Mouse (Mus musculus): Measurements from ENCODE around the gene Arid5b. TPM values are rescaled to one million over a fixed set of nuclear protein-coding genes. Genes with fewer than 3 reads are reported as not detected.
A peak's percentile ranks its signal among the peaks of the same experiment; 100 is the strongest.

The Arid5b gene
- polyA plus RNA-seq, 1 experiment from 2014 or later, result 27.0 TPM

DNA sequence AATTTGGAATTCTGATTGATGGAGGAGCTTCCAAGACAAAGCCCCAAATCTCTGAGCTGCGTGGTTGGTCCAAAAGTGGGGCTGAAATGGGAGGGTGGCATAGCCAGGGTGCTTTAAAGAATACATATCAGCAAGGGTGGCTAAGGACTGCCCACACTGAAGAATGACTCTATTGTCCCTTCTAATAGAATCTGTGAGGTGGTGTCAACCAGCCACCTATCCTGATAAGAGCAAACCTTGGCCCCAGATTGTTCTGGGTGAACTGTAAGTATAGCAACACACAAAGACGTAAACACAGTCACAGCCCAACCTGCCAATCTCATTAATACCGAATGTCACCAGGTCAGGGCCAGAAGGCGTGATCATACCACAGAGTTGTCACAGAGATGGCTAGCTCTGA lies 111.4 kb downstream of the Arid5b start:
- H3K27ac ChIP-seq (ENCODE audit: low read length), result peak overlapping the region; percentile 12; the same call in 1 of the 2 replicates
- ATAC-seq, result 0 out of 2 replicates have a peak, but pooled peaks have one; percentile 26
- H3K4me1 ChIP-seq (ENCODE audit: control insufficient read depth, insufficient read depth, low read length), result peaks cover 24% of the 10 kb centered on the region
- no peaks in the 10 kb centered on the region for H3K36me3 ChIP-seq (ENCODE audit: control insufficient read depth, insufficient read depth, low read length)
- H3K4me2 ChIP-seq (ENCODE audit: low read depth, low read length), result no peak overlapping the region
- H3K9me3 ChIP-seq (ENCODE audit: control insufficient read depth, low read length), result no peaks in the 10 kb centered on the region
- no peak overlapping the region for H3K9ac ChIP-seq (ENCODE audit: low read depth, low read length)
- H3K27me3 ChIP-seq (replicated peaks; ENCODE audit: control insufficient read depth, insufficient read depth, low read length), result no peaks in the 10 kb centered on the region
- no peak overlapping the region for H3K4me3 ChIP-seq (ENCODE audit: low read length)
- 65% methylated on average over 4 of the region's 4 CpGs for WGBS

DNA sequence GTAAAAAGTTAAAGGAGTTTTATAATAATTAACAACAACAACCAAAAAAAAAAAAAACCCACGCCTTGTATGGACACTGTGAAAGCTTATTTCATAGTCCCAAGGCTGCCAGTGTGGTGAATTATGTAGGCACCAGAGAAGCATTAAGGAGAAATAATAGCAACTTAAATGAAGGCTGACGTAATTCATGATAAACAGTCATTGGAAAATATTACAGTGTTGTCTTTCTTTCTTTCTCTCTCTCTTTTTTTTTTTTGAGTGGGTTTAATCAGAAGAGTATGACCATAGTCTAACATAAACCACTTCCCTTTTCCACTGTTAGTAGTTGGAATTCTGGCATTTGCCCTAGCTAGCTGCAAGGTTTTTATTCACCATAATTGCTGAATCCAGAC lies 111.8 kb downstream of the Arid5b start:
- H3K27ac ChIP-seq (ENCODE audit: low read length), result peak overlapping the region; percentile 12; the same call in 1 of the 2 replicates
- H3K4me1 ChIP-seq (ENCODE audit: control insufficient read depth, insufficient read depth, low read length), result peaks cover 24% of the 10 kb centered on the region
- ATAC-seq, result no peak
- no peaks in the 10 kb centered on the region for H3K9me3 ChIP-seq (ENCODE audit: control insufficient read depth, low read length)
- H3K9ac ChIP-seq (ENCODE audit: low read depth, low read length), result no peak overlapping the region
- no peaks in the 10 kb centered on the region for H3K36me3 ChIP-seq (ENCODE audit: control insufficient read depth, insufficient read depth, low read length)
- no peak overlapping the region for H3K4me3 ChIP-seq (ENCODE audit: low read length)
- 60% methylated on average over 2 of the region's 2 CpGs for WGBS
- no peak overlapping the region for H3K4me2 ChIP-seq (ENCODE audit: low read depth, low read length)
- H3K27me3 ChIP-seq (replicated peaks; ENCODE audit: control insufficient read depth, insufficient read depth, low read length), result no peaks in the 10 kb centered on the region

DNA sequence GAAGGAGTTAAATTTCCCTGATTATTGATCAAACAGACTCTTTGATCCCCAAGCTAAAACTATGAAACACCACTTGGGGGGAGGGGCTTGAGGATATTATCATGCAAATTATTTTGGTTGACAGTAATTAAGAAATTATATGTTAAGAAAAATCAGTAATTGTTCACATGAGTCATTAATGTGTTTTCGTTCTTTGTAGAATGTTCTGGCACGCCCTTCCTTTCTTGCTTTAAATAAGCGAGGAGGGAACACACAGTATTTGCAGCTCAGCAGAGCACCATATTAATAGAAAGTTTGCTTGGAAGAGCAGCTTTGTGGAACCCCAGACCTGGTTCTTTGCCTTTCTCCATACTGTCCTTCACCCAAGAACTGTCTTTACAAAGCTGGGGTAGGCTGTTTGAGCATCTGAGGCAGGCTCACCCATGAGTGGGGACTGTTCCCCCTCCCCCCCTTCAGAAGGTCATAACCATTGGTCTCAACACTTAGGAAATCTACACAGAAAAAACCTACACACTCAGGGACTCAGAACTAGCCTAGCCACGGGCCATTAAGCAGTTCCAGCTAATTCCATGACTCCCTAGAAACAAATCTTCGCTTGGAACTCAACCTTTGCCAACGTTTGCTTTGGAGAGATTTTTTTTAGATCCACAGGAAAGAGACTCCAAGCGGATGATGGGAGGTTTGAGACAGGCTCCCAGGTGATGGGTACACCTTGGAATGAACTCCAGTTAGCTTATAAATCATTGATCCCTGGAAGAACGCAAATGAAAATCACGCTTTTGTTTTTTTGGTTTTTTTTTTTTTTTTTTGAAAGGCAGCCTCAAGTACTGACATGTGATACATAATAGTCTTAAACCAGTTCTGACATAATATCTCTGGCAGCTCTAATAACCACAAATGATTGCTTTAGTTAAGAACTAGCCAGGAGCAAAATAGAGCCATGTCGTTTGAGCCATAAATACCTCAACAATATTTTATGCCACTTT lies 112.5 kb downstream of the Arid5b start:
- H3K4me3 ChIP-seq (ENCODE audit: low read length), result no peak overlapping the region
- ATAC-seq, result no peak
- H3K4me2 ChIP-seq (ENCODE audit: low read depth, low read length), result no peak overlapping the region
- H3K9ac ChIP-seq (ENCODE audit: low read depth, low read length), result no peak overlapping the region
- 54% methylated on average over 10 of the region's 10 CpGs for WGBS
- H3K36me3 ChIP-seq (ENCODE audit: control insufficient read depth, insufficient read depth, low read length), result no peaks in the 10 kb centered on the region
- H3K9me3 ChIP-seq (ENCODE audit: control insufficient read depth, low read length), result no peaks in the 10 kb centered on the region
- H3K27me3 ChIP-seq (replicated peaks; ENCODE audit: control insufficient read depth, insufficient read depth, low read length), result no peaks in the 10 kb centered on the region
- peaks cover 24% of the 10 kb centered on the region for H3K4me1 ChIP-seq (ENCODE audit: control insufficient read depth, insufficient read depth, low read length)
- H3K27ac ChIP-seq (ENCODE audit: low read length), result peak overlapping the region; percentile 76

DNA sequence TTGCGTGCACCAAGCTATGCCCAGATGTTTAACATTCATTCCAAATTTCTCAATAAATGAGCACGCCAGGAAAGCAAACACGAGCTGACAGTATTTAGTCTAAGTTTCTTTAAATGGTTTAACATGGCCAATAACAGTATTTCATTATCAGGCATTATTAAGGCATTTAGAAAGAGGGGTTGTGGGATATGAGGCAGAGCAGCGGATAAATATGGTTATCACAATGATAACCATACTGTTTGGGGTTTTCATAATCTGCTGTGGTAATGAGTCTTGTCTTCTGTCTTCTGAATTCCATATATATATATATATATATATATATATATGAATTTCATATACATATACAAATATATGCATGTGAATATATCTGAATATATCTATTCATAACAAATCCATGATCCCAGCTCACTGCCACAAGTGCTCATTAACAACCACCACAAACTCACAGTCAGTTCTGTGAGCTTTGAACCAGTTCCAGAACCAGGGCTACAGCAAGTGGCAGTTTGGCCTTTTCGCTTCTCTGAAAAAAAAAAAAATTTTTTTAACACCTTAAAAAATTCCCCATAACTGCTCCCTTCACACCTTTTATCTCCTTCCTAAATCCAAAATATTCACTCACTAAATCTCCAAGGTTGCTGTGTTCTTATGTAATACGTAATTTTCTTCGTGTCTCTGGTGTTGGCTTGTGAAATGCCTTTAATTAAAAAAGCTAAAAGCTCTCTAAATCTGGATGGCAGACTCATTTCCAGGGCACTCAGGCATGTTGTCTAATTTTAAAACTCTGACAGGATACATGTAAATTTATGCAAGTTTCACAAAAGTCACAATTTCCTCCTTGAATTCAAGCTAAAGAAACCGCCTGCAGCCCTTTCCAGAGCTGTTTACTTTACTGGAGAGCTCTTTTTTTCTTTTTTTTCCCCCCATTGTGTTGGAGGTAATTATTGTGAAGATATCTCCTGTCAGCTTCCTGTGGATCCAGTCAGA lies 113.5 kb downstream of the Arid5b start:
- Histone ChIP-seq H3K9me3 (ENCODE audit: control insufficient read depth, low read length) (no peaks in the 10 kb centered on the region), H3K4me2 (ENCODE audit: low read depth, low read length) (no peak overlapping the region), H3K4me3 (ENCODE audit: low read length) (no peak overlapping the region), H3K4me1 (ENCODE audit: control insufficient read depth, insufficient read depth, low read length) (peaks cover 24% of the 10 kb centered on the region), H3K36me3 (ENCODE audit: control insufficient read depth, insufficient read depth, low read length) (no peaks in the 10 kb centered on the region), H3K27me3 (replicated peaks; ENCODE audit: control insufficient read depth, insufficient read depth, low read length) (no peaks in the 10 kb centered on the region), H3K27ac (ENCODE audit: low read length) (no peak overlapping the region), H3K9ac (ENCODE audit: low read depth, low read length) (no peak overlapping the region)
- ATAC-seq, result no peak
- WGBS, result 64% methylated on average over 8 of the region's 8 CpGs

DNA sequence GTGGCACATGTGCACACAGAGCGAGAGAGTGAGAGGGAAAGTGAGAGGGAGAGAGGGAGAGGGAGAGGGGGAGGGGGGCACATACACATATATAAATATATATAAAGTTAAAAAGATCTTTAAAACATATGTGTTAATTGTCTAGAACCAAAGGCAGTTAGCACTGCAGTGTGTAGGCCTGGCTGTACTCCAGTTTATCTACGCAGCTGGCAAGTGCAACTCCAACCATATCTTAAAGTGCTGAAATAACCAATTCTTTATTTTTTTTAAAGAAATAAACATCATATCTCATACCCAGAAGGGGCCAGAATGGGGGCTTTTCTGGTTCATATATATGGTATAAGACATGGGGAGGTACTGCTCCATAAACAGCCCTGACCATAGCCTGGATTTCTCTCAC lies 114.4 kb downstream of the Arid5b start:
- Histone ChIP-seq H3K4me1 (ENCODE audit: control insufficient read depth, insufficient read depth, low read length) (peaks cover 20% of the 10 kb centered on the region), H3K4me3 (ENCODE audit: low read length) (no peak overlapping the region), H3K27ac (ENCODE audit: low read length) (no peak overlapping the region), H3K9ac (ENCODE audit: low read depth, low read length) (no peak overlapping the region), H3K27me3 (replicated peaks; ENCODE audit: control insufficient read depth, insufficient read depth, low read length) (no peaks in the 10 kb centered on the region), H3K36me3 (ENCODE audit: control insufficient read depth, insufficient read depth, low read length) (no peaks in the 10 kb centered on the region), H3K4me2 (ENCODE audit: low read depth, low read length) (no peak overlapping the region), H3K9me3 (ENCODE audit: control insufficient read depth, low read length) (no peaks in the 10 kb centered on the region)
- no peak for ATAC-seq
- 76% methylated on average over 2 of the region's 2 CpGs for WGBS

DNA sequence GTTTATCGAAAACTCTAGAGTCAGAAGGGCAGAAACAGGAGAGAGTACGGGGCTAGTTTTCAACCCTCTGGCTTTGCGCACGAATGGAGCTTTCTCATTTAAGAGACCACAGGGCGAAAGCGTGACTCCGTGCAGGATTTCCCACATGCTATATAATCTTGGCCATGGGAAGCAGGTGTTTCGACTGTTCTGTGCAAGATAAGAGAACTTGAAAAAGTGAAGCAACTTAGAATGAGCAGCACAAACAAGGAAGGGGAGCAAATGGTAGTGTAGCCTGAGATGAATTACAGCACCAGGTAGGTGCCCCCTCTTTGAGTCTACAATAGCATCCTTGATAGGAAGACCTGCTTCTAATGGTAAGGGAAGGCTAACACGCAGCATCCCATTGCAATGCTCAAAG lies 118.8 kb downstream of the Arid5b start:
- H3K27ac ChIP-seq (ENCODE audit: low read length), result no peak overlapping the region
- ATAC-seq, result 0 out of 2 replicates have a peak, but pooled peaks have one; percentile 16
- H3K4me1 ChIP-seq (ENCODE audit: control insufficient read depth, insufficient read depth, low read length), result peaks cover 14% of the 10 kb centered on the region
- no peak overlapping the region for H3K9ac ChIP-seq (ENCODE audit: low read depth, low read length)
- 85% methylated on average over 9 of the region's 9 CpGs for WGBS
- H3K9me3 ChIP-seq (ENCODE audit: control insufficient read depth, low read length), result no peaks in the 10 kb centered on the region
- no peak overlapping the region for H3K4me3 ChIP-seq (ENCODE audit: low read length)
- no peaks in the 10 kb centered on the region for H3K27me3 ChIP-seq (replicated peaks; ENCODE audit: control insufficient read depth, insufficient read depth, low read length)
- no peak overlapping the region for H3K4me2 ChIP-seq (ENCODE audit: low read depth, low read length)
- H3K36me3 ChIP-seq (ENCODE audit: control insufficient read depth, insufficient read depth, low read length), result no peaks in the 10 kb centered on the region

DNA sequence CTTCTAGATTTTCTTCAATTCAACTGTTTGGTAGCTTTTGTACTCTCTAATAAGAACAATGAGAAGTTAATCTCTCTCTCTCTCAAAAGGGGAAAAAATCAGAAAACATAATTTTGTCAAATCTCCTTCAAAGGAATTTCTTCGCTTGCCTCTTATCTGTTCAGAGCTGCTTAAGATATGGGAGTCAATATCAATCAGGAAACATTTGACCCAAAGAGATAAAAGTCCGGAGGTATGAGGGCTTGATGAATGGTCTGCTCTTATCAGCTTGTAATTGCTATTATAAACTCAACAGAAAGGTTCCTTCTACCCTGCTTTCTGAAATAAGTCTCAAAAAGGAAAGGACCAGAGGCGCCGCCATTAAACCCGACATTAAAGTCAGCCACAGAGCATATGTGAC lies 120.0 kb downstream of the Arid5b start:
- Histone ChIP-seq H3K4me2 (ENCODE audit: low read depth, low read length) (peak overlapping the region; percentile 6; the same call in 1 of the 2 replicates), H3K9ac (ENCODE audit: low read depth, low read length) (no peak overlapping the region)
- peak; percentile 75 for ATAC-seq

DNA sequence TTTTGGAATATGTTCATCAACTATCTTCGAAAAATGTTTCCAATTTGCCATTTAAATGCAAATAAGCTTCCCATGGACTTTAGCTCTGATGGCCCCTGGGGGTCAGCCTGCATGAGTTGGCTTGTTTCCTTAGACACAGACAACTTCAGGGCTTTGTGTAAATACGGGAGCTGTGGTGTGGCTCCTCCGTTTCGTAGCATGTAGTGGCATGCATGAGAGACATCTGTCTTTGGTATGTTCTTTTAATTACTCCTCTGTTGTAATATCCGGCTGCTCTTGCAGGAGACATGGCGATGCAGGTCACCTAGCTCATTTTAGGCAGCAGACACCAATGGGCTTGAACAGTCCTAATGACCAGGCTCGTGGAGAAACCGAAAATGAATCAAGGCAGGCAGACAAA lies 121.0 kb downstream of the Arid5b start:
- no peak overlapping the region for H3K4me3 ChIP-seq (ENCODE audit: low read length)
- H3K4me2 ChIP-seq (ENCODE audit: low read depth, low read length), result no peak overlapping the region
- no peaks in the 10 kb centered on the region for H3K27me3 ChIP-seq (replicated peaks; ENCODE audit: control insufficient read depth, insufficient read depth, low read length)
- no peaks in the 10 kb centered on the region for H3K9me3 ChIP-seq (ENCODE audit: control insufficient read depth, low read length)
- no peak for ATAC-seq
- 70% methylated on average over 8 of the region's 8 CpGs for WGBS
- H3K36me3 ChIP-seq (ENCODE audit: control insufficient read depth, insufficient read depth, low read length), result no peaks in the 10 kb centered on the region
- H3K4me1 ChIP-seq (ENCODE audit: control insufficient read depth, insufficient read depth, low read length), result peaks cover 14% of the 10 kb centered on the region
- 0 out of 2 replicates have a peak overlapping the region, but pooled peaks have one; percentile 44 for H3K27ac ChIP-seq (ENCODE audit: low read length)
- no peak overlapping the region for H3K9ac ChIP-seq (ENCODE audit: low read depth, low read length)

More for the DNA sequence above, 120.0 kb downstream of the Arid5b start:
- H3K4me1 ChIP-seq (ENCODE audit: control insufficient read depth, insufficient read depth, low read length), result peaks cover 14% of the 10 kb centered on the region
- no peak overlapping the region for H3K4me3 ChIP-seq (ENCODE audit: low read length)
- no peaks in the 10 kb centered on the region for H3K9me3 ChIP-seq (ENCODE audit: control insufficient read depth, low read length)
- no peaks in the 10 kb centered on the region for H3K36me3 ChIP-seq (ENCODE audit: control insufficient read depth, insufficient read depth, low read length)
- 61% methylated on average over 5 of the region's 5 CpGs for WGBS
- H3K27ac ChIP-seq (ENCODE audit: low read length), result peak overlapping the region; percentile 40; the same call in 1 of the 2 replicates
- no peaks in the 10 kb centered on the region for H3K27me3 ChIP-seq (replicated peaks; ENCODE audit: control insufficient read depth, insufficient read depth, low read length)

Measured in intestine, embryonic 16.5 days (tissue).